Mouse (Mus musculus): ENCODE data around the gene Ms4a6b.

DNA sequence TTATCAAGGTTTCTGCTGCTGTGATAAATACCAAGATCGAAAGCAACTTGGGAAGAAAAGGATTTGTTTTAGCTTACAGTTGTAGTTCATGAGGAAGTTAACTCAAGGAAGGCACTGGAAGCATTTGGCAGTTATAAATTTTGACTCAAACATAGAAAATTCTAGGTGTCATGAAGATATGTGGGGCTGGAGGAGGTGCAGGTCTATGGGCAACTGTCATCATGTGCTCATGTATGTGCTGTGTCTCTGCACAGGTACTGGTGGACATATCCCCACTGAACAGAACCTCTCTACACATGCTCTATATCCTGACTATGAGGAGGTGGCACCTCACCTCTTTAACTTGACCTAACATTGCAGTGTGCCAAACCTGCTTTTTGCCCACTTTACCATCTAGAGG is 29.7 kb upstream of the Ms4a6b start:
- no peak for TF ChIP-seq MAX (IDR thresholded peaks at IDR 0.05; ENCODE audit: low read depth)
- TF ChIP-seq MYOG (IDR thresholded peaks at IDR 0.05; ENCODE audit: control insufficient read depth in 1 of 3, insufficient read depth in 1 of 3, insufficient read length in 2 of 3, low read depth in 2 of 3), result no peak
- no peak for TF ChIP-seq POLR2A (IDR thresholded peaks at IDR 0.05; ENCODE audit: insufficient read length, low read depth)
- no peak for TF ChIP-seq TCF3 (IDR thresholded peaks at IDR 0.05; ENCODE audit: insufficient read length, low read depth)
- no peak for TF ChIP-seq TCF12 (IDR thresholded peaks at IDR 0.05; ENCODE audit: insufficient read depth, poor library complexity, severe bottlenecking)
- no peak for TF ChIP-seq USF1 (IDR thresholded peaks at IDR 0.05; ENCODE audit: low read depth)
- no peak for TF ChIP-seq CEBPB (IDR thresholded peaks at IDR 0.05; ENCODE audit: insufficient read depth, poor library complexity, severe bottlenecking)
- TF ChIP-seq SRF (IDR thresholded peaks at IDR 0.05; ENCODE audit: control insufficient read depth, insufficient read length, low read depth), result no peak
- TF ChIP-seq E2F4 (IDR thresholded peaks at IDR 0.05; ENCODE audit: insufficient read depth), result no peak
- TF ChIP-seq MYOD1 (IDR thresholded peaks at IDR 0.05; ENCODE audit: control insufficient read depth in 1 of 3, insufficient read length in 2 of 3, low read depth in 2 of 3), result no peak
- TF ChIP-seq POLR2AphosphoS2 (IDR thresholded peaks at IDR 0.05; ENCODE audit: insufficient read length, low read depth), result no peak
